Mouse (Mus musculus) midbrain, postnatal 0 days (tissue): ENCODE measurements around the gene Pla2g7. TPM values are rescaled to one million over a fixed set of nuclear protein-coding genes. Genes with fewer than 3 reads are reported as not detected.

Experiments used
- ATAC-seq: fragments of 200-750 bp; cut with Nextera tagmentation; 2 replicates; pipeline ENCODE4 v1.8.0; 2017; ENCODE audit warnings: moderate number of reproducible peaks, mild to moderate bottlenecking, moderate TSS enrichment, moderate library complexity; ENCODE audit not compliant: low FRiP score
- DNase-seq: peaks from one replicate; pipeline ENCODE4 v3.0.0-alpha.2; 2015; ENCODE audit warnings: low spot score
- H3K27ac ChIP-seq: fragments of 300-500 bp; sonication (generic); 2 replicates; pipeline ENCODE4 v1.5.1; 2014; ENCODE audit warnings: low read depth, mild to moderate bottlenecking, low read length, mixed read lengths
- H3K27me3 ChIP-seq: fragments of 300-500 bp; sonication (generic); 2 replicates; pipeline ENCODE4 v1.6.1; 2014; ENCODE audit warnings: low read length, control low read depth, mixed read lengths; ENCODE audit not compliant: insufficient read depth
- H3K36me3 ChIP-seq: fragments of 300-500 bp; sonication (generic); 2 replicates; pipeline ENCODE4 v1.6.1; 2014; ENCODE audit warnings: low read length, control low read depth, mixed read lengths; ENCODE audit not compliant: insufficient read depth
- H3K4me1 ChIP-seq: fragments of 300-500 bp; sonication (generic); 2 replicates; pipeline ENCODE4 v1.6.1; 2014; ENCODE audit warnings: mild to moderate bottlenecking, control low read depth, antibody characterized with exemption, low read length, mixed read lengths; ENCODE audit not compliant: insufficient read depth
- H3K4me2 ChIP-seq: fragments of 300-500 bp; sonication (generic); 2 replicates; pipeline ENCODE4 v1.6.1; 2014; ENCODE audit warnings: low read depth, mild to moderate bottlenecking, low read length, mixed read lengths; ENCODE audit not compliant: poor library complexity, severe bottlenecking
- H3K4me3 ChIP-seq: fragments of 300-500 bp; sonication (generic); 2 replicates; pipeline ENCODE4 v1.5.1; 2014; ENCODE audit warnings: low read depth, mild to moderate bottlenecking, low read length, moderate library complexity
- H3K9ac ChIP-seq: fragments of 300-500 bp; sonication (generic); replicated peaks from 2 replicates; pipeline ENCODE4 v1.6.1; 2014; ENCODE audit warnings: mild to moderate bottlenecking, low read length, moderate library complexity, mixed read lengths; ENCODE audit not compliant: poor library complexity, severe bottlenecking
- H3K9me3 ChIP-seq: fragments of 300-500 bp; sonication (generic); 2 replicates; pipeline ENCODE4 v1.6.1; 2016; ENCODE audit warnings: low read length, control low read depth
- CTCF ChIP-seq: IDR thresholded peaks from 2 replicates; pipeline ENCODE4 v1.5.1; 2016; ENCODE audit warnings: antibody characterized with exemption, mild to moderate bottlenecking
- WGBS: fragments of 180-500 bp; shearing (Covaris S2); extraction: QIAGEN DNeasy Blood & Tissue Kit; methylation state at CpG from one replicate; pipeline ENCODE4 v1.1.7; 2014; 5-methylcytosine and 5-hydroxymethylcytosine counted together
- polyA plus RNA-seq: library from polyadenylated mRNA; unstranded; fragments of >200 nt; fragmentation: Nextera tagmentation; extraction: Ambion mirVana; gene quantifications from 2 replicates; pipeline ENCODE4 v1.2.1, GENCODE M21; 2015
- total RNA-seq: library from RNA; depleted of rRNA; stranded (reverse); fragments of >200 nt; gene quantifications from 2 replicates; pipeline ENCODE4 v1.2.3, GENCODE M21; 2014

Pla2g7 gene
- total and polyA plus RNA-seq, 2 experiments from 2014 or later: 49.7 to 93.9 TPM

GRCm38 (mm10) chr17:43629026-43629495, 61.2 kb downstream of the Pla2g7 start:
- Histone ChIP-seq H3K4me3 (peak overlapping the region; percentile 41), H3K27me3 (peaks cover 17% of the 10 kb centered on the region), H3K9ac (peak overlapping the region; percentile 59; the same call in 1 of the 2 replicates), H3K9me3 (no peaks in the 10 kb centered on the region; the same call in 1 of the 2 replicates), H3K4me1 (0 out of 2 replicates have a peak, but pooled peaks cover 6% of the 10 kb centered on the region), H3K4me2 (peak overlapping the region; percentile 69), H3K27ac (no peak overlapping the region), H3K36me3 (no peaks in the 10 kb centered on the region)
- WGBS: 25% methylated on average over 24 of the region's 24 CpGs
- TF ChIP-seq CTCF: no peak
- DNase-seq (no peak), ATAC-seq (peak; percentile 15; the same call in 1 of the 2 replicates)

- H3K4me3 ChIP-seq: peak within 1 kb of the TSS; percentile 41
- peak within 1 kb of the TSS; percentile 69 for H3K4me2 ChIP-seq
- H3K4me1 ChIP-seq: 0 out of 2 replicates have a peak, but pooled peaks cover 6% of the 10 kb centered on the region
- H3K9ac ChIP-seq: peak within 1 kb of the TSS; percentile 59
- no peak within 1 kb of the TSS for H3K27ac ChIP-seq
- TF ChIP-seq CTCF: no peak
- no peaks in the 10 kb centered on the region for H3K36me3 ChIP-seq
- H3K9me3 ChIP-seq: no peaks in the 10 kb centered on the region; the same call in 1 of the 2 replicates
- ATAC-seq: peak; percentile 67
- H3K27me3 ChIP-seq: peaks cover 17% of the 10 kb centered on the region
- DNase-seq: no peak
- WGBS: 2% methylated on average over 78 of the region's 83 CpGs
These were observed 61.9 kb downstream of the Pla2g7 start, which contains the start of gene Tdrd6 for GRCm38 (mm10) chr17:43629496-43630426. Gene Tdrd6 (minus strand): TSS chr17:43630299.

DNA sequence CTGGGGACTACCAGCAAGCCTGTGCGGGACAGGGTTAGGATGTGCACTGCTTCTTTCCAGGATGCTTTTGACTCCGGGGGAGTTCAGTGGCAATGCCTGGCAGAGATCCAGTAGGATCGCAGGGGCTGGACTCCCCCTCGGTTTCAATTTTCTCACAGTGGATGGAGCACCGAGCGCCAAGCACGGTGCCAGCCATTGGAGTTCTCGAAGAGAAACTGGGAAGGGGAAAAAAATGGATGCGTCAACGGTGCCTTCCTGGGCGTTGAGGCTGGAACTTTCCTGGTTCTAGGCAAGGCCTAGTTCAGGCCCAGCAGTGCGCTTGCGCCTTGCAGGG, 62.5 kb downstream of the Pla2g7 start:
- H3K36me3 ChIP-seq: no peaks in the 10 kb centered on the region
- 0 out of 2 replicates have a peak, but pooled peaks cover 6% of the 10 kb centered on the region for H3K4me1 ChIP-seq
- 44% methylated on average over 13 of the region's 13 CpGs for WGBS
- H3K4me2 ChIP-seq: peak overlapping the region; percentile 69
- ATAC-seq (peak; percentile 12; the same call in 1 of the 2 replicates), DNase-seq (no peak)
- H3K27ac ChIP-seq: no peak overlapping the region
- peak overlapping the region; percentile 59; the same call in 1 of the 2 replicates for H3K9ac ChIP-seq
- no peak for TF ChIP-seq CTCF
- H3K27me3 ChIP-seq: peaks cover 17% of the 10 kb centered on the region
- H3K4me3 ChIP-seq: peak overlapping the region; percentile 41
- H3K9me3 ChIP-seq: no peaks in the 10 kb centered on the region; the same call in 1 of the 2 replicates

- ATAC-seq: no peak
- 96% methylated on average over 4 of the region's 4 CpGs for WGBS
- no peak overlapping the region for H3K27ac ChIP-seq
- TF ChIP-seq CTCF: no peak
- no peaks in the 10 kb centered on the region for H3K4me1 ChIP-seq
- H3K4me2 ChIP-seq: no peak overlapping the region
- no peaks in the 10 kb centered on the region for H3K27me3 ChIP-seq
- no peaks in the 10 kb centered on the region; the same call in 1 of the 2 replicates for H3K36me3 ChIP-seq
- H3K9ac ChIP-seq: no peak overlapping the region
- no peaks in the 10 kb centered on the region for H3K9me3 ChIP-seq
- no peak overlapping the region for H3K4me3 ChIP-seq
- DNase-seq: no peak
These were observed 69.2 kb downstream of the Pla2g7 start for GRCm38 (mm10) chr17:43637146-43637545.

GRCm38 (mm10) chr17:43640825-43641224, 72.9 kb downstream of the Pla2g7 start:
- WGBS: 95% methylated on average over 1 of the region's 1 CpGs
- no peaks in the 10 kb centered on the region for H3K27me3 ChIP-seq
- H3K4me3 ChIP-seq: no peak overlapping the region
- peaks cover 26% of the 10 kb centered on the region for H3K36me3 ChIP-seq
- DNase-seq: no peak
- no peak overlapping the region for H3K9ac ChIP-seq
- no peak overlapping the region for H3K4me2 ChIP-seq
- no peak for ATAC-seq
- no peak overlapping the region for H3K27ac ChIP-seq
- TF ChIP-seq CTCF: peak; percentile 31; the same call in 1 of the 2 replicates
- H3K4me1 ChIP-seq: no peaks in the 10 kb centered on the region
- H3K9me3 ChIP-seq: no peaks in the 10 kb centered on the region

- 80% methylated on average over 7 of the region's 7 CpGs for WGBS
- Histone ChIP-seq H3K9me3 (no peaks in the 10 kb centered on the region), H3K4me3 (no peak overlapping the region), H3K27me3 (no peaks in the 10 kb centered on the region), H3K4me1 (no peaks in the 10 kb centered on the region), H3K4me2 (no peak overlapping the region), H3K27ac (no peak overlapping the region), H3K36me3 (peaks cover 29% of the 10 kb centered on the region), H3K9ac (no peak overlapping the region)
- TF ChIP-seq CTCF: no peak
- no peak for ATAC-seq
- DNase-seq: no peak
These were observed 75.3 kb downstream of the Pla2g7 start for GRCm38 (mm10) chr17:43643191-43643590.
